Mouse (Mus musculus): ENCODE measurements at regions not wholly inside any gene's neighbourhood (a gene's known extent, or its start where the extent isn't known, plus 50 kb on each side); places are given as distances from the start of the nearest gene placed in this dataset.

GRCm38 (mm10) chr15:38373797-38374196 is 948.4 kb downstream of the 4930447A16Rik start:
- no peak for TF ChIP-seq CTCF (IDR thresholded peaks at IDR 0.05; ENCODE audit: borderline replicate concordance, extremely low read depth, insufficient read depth, insufficient read length)
- TF ChIP-seq POLR2A (IDR thresholded peaks at IDR 0.05; ENCODE audit: borderline replicate concordance, extremely low read depth, insufficient read depth, insufficient read length, poor library complexity, severe bottlenecking): no peak

All from brain, embryonic 14.5 days (tissue).